In the genomic region with DNA sequence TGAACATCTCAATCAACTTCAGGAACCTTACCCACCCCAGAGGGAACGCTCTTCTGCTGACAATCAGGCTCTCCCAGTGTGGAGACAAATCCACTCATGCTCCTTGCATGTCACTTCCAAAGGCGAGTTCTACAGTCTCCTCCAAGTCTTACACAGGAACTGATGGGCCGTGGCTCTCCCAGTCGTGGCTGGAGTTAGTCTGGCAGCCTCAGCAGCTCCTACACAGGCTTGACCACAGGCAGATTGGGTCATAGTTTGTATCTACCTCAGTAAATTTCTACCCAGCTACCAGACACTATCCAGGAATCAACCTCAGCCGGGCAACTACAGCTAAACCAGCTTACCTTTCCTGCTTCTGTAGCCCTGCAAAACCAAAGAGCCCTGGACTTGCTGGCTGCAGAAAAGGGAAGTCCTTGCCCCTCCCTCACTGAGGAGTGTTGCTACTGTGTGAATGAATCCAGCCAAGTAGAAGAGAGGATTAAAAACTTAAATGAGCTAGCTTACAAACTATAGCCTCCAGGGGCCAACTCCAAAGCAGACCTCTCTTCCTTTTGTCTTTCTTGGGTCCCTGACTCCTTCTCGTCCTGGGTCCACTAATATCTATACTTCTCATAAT, we compare ENCODE assay signal across 19 mouse cellular contexts.
DNase-seq lines count a peak whose midpoint lies in the region; ATAC-seq and TF ChIP-seq lines count a peak whose summit lies in the region.
"Had no signal": no experiment of that assay in that cellular context is flagged by ENCODE, and none has a peak within 500 bp of the region (broad histone marks: within the 10 kb centered on the region; RNA-seq: fewer than 3 reads in every experiment).

No protein-coding gene starts in this region.

- no peaks in the 10 kb centered on the region for H3K36me3 ChIP-seq in forebrain, embryonic 14.5 days (ENCODE audit: control insufficient read depth, insufficient read depth, low read length)
- no peaks in the 10 kb centered on the region for H3K36me3 ChIP-seq in forebrain, embryonic 13.5 days (ENCODE audit: poor library complexity, severe bottlenecking)
- no peaks in the 10 kb centered on the region for H3K36me3 ChIP-seq in liver, embryonic 13.5 days
- no peaks in the 10 kb centered on the region for H3K36me3 ChIP-seq in liver, embryonic 11.5 days (ENCODE audit: control insufficient read depth, insufficient read depth, low read length)
- H3K36me3 ChIP-seq in G1E (replicated peaks): no peaks in the 10 kb centered on the region
- H3K36me3 ChIP-seq: heart, embryonic 12.5 days; hindbrain, embryonic 12.5 days; liver, embryonic 12.5 days; neural tube, embryonic 15.5 days had no signal

- H3K9ac ChIP-seq in forebrain, embryonic 14.5 days (ENCODE audit: low read length): no peak overlapping the region
- H3K9ac ChIP-seq in forebrain, embryonic 13.5 days: no peak overlapping the region
- H3K9ac ChIP-seq in liver, embryonic 13.5 days: no peak overlapping the region
- no peak overlapping the region for H3K9ac ChIP-seq in liver, embryonic 11.5 days (ENCODE audit: low read depth, low read length)
- H3K9ac ChIP-seq: heart, embryonic 12.5 days; hindbrain, embryonic 12.5 days; liver, embryonic 12.5 days; neural tube, embryonic 15.5 days had no signal

- peaks cover 9% of the 10 kb centered on the region for H3K4me1 ChIP-seq in forebrain, embryonic 14.5 days (ENCODE audit: control insufficient read depth, insufficient read depth, low read length)
- peaks cover 24% of the 10 kb centered on the region for H3K4me1 ChIP-seq in forebrain, embryonic 13.5 days
- H3K4me1 ChIP-seq in liver, embryonic 13.5 days (replicated peaks): peaks cover 48% of the 10 kb centered on the region
- peaks cover 23% of the 10 kb centered on the region for H3K4me1 ChIP-seq in liver, embryonic 11.5 days (replicated peaks; ENCODE audit: control insufficient read depth, insufficient read depth, low read length)
- H3K4me1 ChIP-seq in G1E (ENCODE audit: insufficient read depth, low read depth, low read length): peaks cover 21% of the 10 kb centered on the region
- H3K4me1 ChIP-seq: neural tube, embryonic 15.5 days had no signal

- TF ChIP-seq CTCF in G1E (IDR thresholded peaks at IDR 0.05; ENCODE audit: low read depth, low read length): no peak

- 14% methylated on average over 6 of the region's 6 CpGs for WGBS in forebrain, embryonic 14.5 days
- 17% methylated on average over 6 of the region's 6 CpGs for WGBS in forebrain, embryonic 13.5 days
- WGBS in liver, embryonic 13.5 days (ENCODE audit: insufficient replicate concordance): 25% methylated on average over 6 of the region's 6 CpGs
- 33% methylated on average over 6 of the region's 6 CpGs for whole genome bisulfite sequencing in liver, embryonic 11.5 days

- no peak overlapping the region for H3K27ac ChIP-seq in forebrain, embryonic 14.5 days (ENCODE audit: low read depth, low read length)
- no peak overlapping the region for H3K27ac ChIP-seq in forebrain, embryonic 13.5 days
- H3K27ac ChIP-seq in liver, embryonic 13.5 days: no peak overlapping the region
- no peak overlapping the region for H3K27ac ChIP-seq in liver, embryonic 11.5 days (ENCODE audit: low read depth, low read length)
- H3K27ac ChIP-seq: hindbrain, embryonic 12.5 days; liver, embryonic 12.5 days; neural tube, embryonic 15.5 days had no signal

- no peaks in the 10 kb centered on the region for H3K9me3 ChIP-seq in forebrain, embryonic 14.5 days (replicated peaks; ENCODE audit: control insufficient read depth, low read length)
- H3K9me3 ChIP-seq in forebrain, embryonic 13.5 days (replicated peaks): no peaks in the 10 kb centered on the region
- no peaks in the 10 kb centered on the region for H3K9me3 ChIP-seq in liver, embryonic 13.5 days (replicated peaks)
- H3K9me3 ChIP-seq in liver, embryonic 11.5 days (ENCODE audit: control insufficient read depth, low read length): no peaks in the 10 kb centered on the region
- no peaks in the 10 kb centered on the region for H3K9me3 ChIP-seq in G1E (replicated peaks)
- H3K9me3 ChIP-seq: heart, embryonic 12.5 days; hindbrain, embryonic 12.5 days; liver, embryonic 12.5 days; neural tube, embryonic 15.5 days had no signal

- ATAC-seq in forebrain, embryonic 14.5 days: peak; percentile 37; the same call in 1 of the 2 replicates
- ATAC-seq in forebrain, embryonic 13.5 days: no peak
- ATAC-seq in liver, embryonic 13.5 days (ENCODE audit: low read depth): no peak
- ATAC-seq in liver, embryonic 11.5 days (replicated peaks; ENCODE audit: low FRiP score): no peak
- ATAC-seq in G1E (ENCODE audit: extremely low read depth, insufficient number of reproducible peaks, low FRiP score, poor library complexity, severe bottlenecking): no peak; the same call in 1 of the 2 replicates
- ATAC-seq in granulocyte monocyte progenitor cell, adult 5-6 weeks (replicated peaks; ENCODE audit: poor library complexity, severe bottlenecking): peak; percentile 77
- ATAC-seq: intestine, postnatal 0 days; liver, embryonic 12.5 days; lung, postnatal 0 days had no signal

- H3K27me3 ChIP-seq in forebrain, embryonic 14.5 days (replicated peaks; ENCODE audit: control insufficient read depth, insufficient read depth, low read length): no peaks in the 10 kb centered on the region
- H3K27me3 ChIP-seq in forebrain, embryonic 13.5 days: peaks cover 5% of the 10 kb centered on the region; the same call in 1 of the 2 replicates
- no peaks in the 10 kb centered on the region for H3K27me3 ChIP-seq in liver, embryonic 13.5 days
- H3K27me3 ChIP-seq in liver, embryonic 11.5 days (replicated peaks; ENCODE audit: control insufficient read depth, insufficient read depth, low read length): no peaks in the 10 kb centered on the region
- H3K27me3 ChIP-seq in G1E (ENCODE audit: insufficient read depth, low read length): peaks cover 46% of the 10 kb centered on the region
- H3K27me3 ChIP-seq: heart, embryonic 12.5 days; hindbrain, embryonic 12.5 days; liver, embryonic 12.5 days; neural tube, embryonic 15.5 days had no signal

- DNase-seq in forebrain, embryonic 14.5 days (ENCODE audit: low spot score): no peak
- DNase-seq in liver, embryonic 13.5 days: no peak
- DNase-seq in liver, embryonic 11.5 days (ENCODE audit: low spot score): no peak
- DNase-seq in G1E (ENCODE audit: low spot score): peak; percentile 27
- no peak for DNase-seq in adipocyte (ENCODE audit: low spot score)
- no peak for DNase-seq in frontal cortex, postnatal 36 days (ENCODE audit: low spot score in 2 of 2)
- DNase-seq: cerebellum, postnatal 14 days; gastrocnemius, postnatal 10 days; left cerebral cortex, postnatal 4 days; right cerebral cortex, postnatal 4 days had no signal

- H3K4me2 ChIP-seq in forebrain, embryonic 14.5 days (ENCODE audit: low read length): no peak overlapping the region
- H3K4me2 ChIP-seq in forebrain, embryonic 13.5 days: no peak overlapping the region
- H3K4me2 ChIP-seq in liver, embryonic 13.5 days: 0 out of 2 replicates have a peak overlapping the region, but pooled peaks have one; percentile 8
- H3K4me2 ChIP-seq in liver, embryonic 11.5 days: no peak overlapping the region
- H3K4me2 ChIP-seq: heart, embryonic 12.5 days; hindbrain, embryonic 12.5 days; liver, embryonic 12.5 days; neural tube, embryonic 15.5 days had no signal

- H3K4me3 ChIP-seq in forebrain, embryonic 14.5 days (ENCODE audit: low read depth, low read length): no peak overlapping the region
- no peak overlapping the region for H3K4me3 ChIP-seq in forebrain, embryonic 13.5 days
- no peak overlapping the region for H3K4me3 ChIP-seq in liver, embryonic 13.5 days (replicated peaks)
- no peak overlapping the region for H3K4me3 ChIP-seq in liver, embryonic 11.5 days (ENCODE audit: low read depth, low read length)
- H3K4me3 ChIP-seq in G1E (ENCODE audit: low read depth, low read length): no peak overlapping the region
- H3K4me3 ChIP-seq: heart, embryonic 12.5 days; hindbrain, embryonic 12.5 days; liver, embryonic 12.5 days; myocyte; neural tube, embryonic 15.5 days had no signal

Comparison
In these comparisons a context has a peak if more than half of its experiments do, and no peak if none do; other contexts are left out.
1. ATAC-seq: peak in forebrain, embryonic 14.5 days (single experiment) and granulocyte monocyte progenitor cell, adult 5-6 weeks (single experiment); none in forebrain, embryonic 13.5 days (single experiment), liver, embryonic 13.5 days (single experiment), liver, embryonic 11.5 days (single experiment) and G1E (single experiment).